Mouse (Mus musculus): ENCODE measurements at regions not wholly inside any gene's neighbourhood (a gene's known extent, or its start where the extent isn't known, plus 50 kb on each side); places are given as distances from the start of the nearest gene placed in this dataset.

- TF ChIP-seq ZNF384 (IDR thresholded peaks at IDR 0.05; ENCODE audit: low read depth, low read length) (no peak), CTCF (conservative IDR thresholded peaks at IDR 0.05 in 1 of 2, IDR thresholded peaks at IDR 0.05 in 1 of 2; ENCODE audit: low read depth in 2 of 2, low read length in 2 of 2) (no peak), POLR2A (IDR thresholded peaks at IDR 0.05; ENCODE audit: low read depth, low read length) (no peak), UBTF (IDR thresholded peaks at IDR 0.05; ENCODE audit: low read depth, low read length) (no peak), TCF12 (IDR thresholded peaks at IDR 0.05; ENCODE audit: low read depth, low read length) (no peak), MXI1 (IDR thresholded peaks at IDR 0.05; ENCODE audit: low read depth, low read length) (no peak)
These were observed 306.3 kb downstream of the Gm11361 start for GRCm38 (mm10) chr13:28563585-28563984.

Measured in CH12.LX (cell line).